In the genomic region with DNA sequence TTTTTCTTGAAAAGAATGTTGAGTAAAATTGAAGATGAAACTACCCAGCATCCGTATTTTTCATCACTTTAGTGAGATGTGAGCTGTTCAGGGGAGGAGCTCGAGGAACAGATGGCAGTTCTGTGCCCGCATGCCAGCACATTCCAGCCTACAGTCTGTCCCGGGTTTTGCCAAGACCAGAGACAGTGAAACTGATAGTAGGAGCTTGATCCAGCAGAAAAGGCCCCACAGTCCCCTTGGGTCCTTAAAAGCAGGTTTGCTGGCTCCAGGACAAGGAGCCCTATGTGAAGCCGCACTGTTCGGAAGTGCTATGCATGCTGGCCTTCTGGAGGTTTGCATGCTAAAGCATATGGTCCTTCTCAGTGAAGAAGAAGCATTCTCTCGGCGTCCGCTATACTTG, we compare ENCODE assay signal across 12 mouse cellular contexts.
DNase-seq lines count a peak whose midpoint lies in the region; ATAC-seq and TF ChIP-seq lines count a peak whose summit lies in the region.
"Had no signal": no experiment of that assay in that cellular context is flagged by ENCODE, and none has a peak within 500 bp of the region (broad histone marks: within the 10 kb centered on the region; RNA-seq: fewer than 3 reads in every experiment).

No protein-coding gene starts in this region.

- DNase-seq in forebrain, embryonic 14.5 days (ENCODE audit: low spot score): peak; percentile 77
- no peak for DNase-seq in forebrain, embryonic 11.5 days (ENCODE audit: low spot score)
- DNase-seq in cerebellum, adult 9-11 months: peak; percentile 97
- peak; percentile 74 to 86 for DNase-seq in layer of hippocampus, adult 2 months (ENCODE audit: low spot score in 2 of 2)
- no peak for DNase-seq in liver, embryonic 11.5 days (ENCODE audit: low spot score)
- no peak for DNase-seq in ovary, adult 18-20 months (ENCODE audit: low spot score)
- DNase-seq: heart, postnatal 36 days; liver, embryonic 13.5 days had no signal

- no peak overlapping the region for H3K9ac ChIP-seq in forebrain, embryonic 14.5 days (ENCODE audit: low read length)
- H3K9ac ChIP-seq in forebrain, embryonic 11.5 days (ENCODE audit: low read length): no peak overlapping the region
- H3K9ac ChIP-seq in neural tube, embryonic 15.5 days (replicated peaks): no peak overlapping the region
- no peak overlapping the region for H3K9ac ChIP-seq in heart, embryonic 11.5 days (ENCODE audit: low read depth, low read length)
- no peak overlapping the region for H3K9ac ChIP-seq in liver, embryonic 11.5 days (ENCODE audit: low read depth, low read length)
- H3K9ac ChIP-seq: embryonic facial prominence, embryonic 15.5 days; liver, embryonic 13.5 days; stomach, embryonic 15.5 days had no signal

- no peaks in the 10 kb centered on the region for H3K4me1 ChIP-seq in forebrain, embryonic 14.5 days (ENCODE audit: control insufficient read depth, insufficient read depth, low read length)
- H3K4me1 ChIP-seq in forebrain, embryonic 11.5 days (replicated peaks; ENCODE audit: control insufficient read depth, insufficient read depth, low read length): no peaks in the 10 kb centered on the region
- no peaks in the 10 kb centered on the region for H3K4me1 ChIP-seq in neural tube, embryonic 15.5 days
- H3K4me1 ChIP-seq in heart, embryonic 11.5 days (ENCODE audit: control insufficient read depth, insufficient read depth, low read length): no peaks in the 10 kb centered on the region
- H3K4me1 ChIP-seq in liver, embryonic 11.5 days (replicated peaks; ENCODE audit: control insufficient read depth, insufficient read depth, low read length): no peaks in the 10 kb centered on the region
- H3K4me1 ChIP-seq: embryonic facial prominence, embryonic 15.5 days; liver, embryonic 13.5 days; stomach, embryonic 15.5 days had no signal

- no peak overlapping the region for H3K4me2 ChIP-seq in forebrain, embryonic 14.5 days (ENCODE audit: low read length)
- H3K4me2 ChIP-seq in forebrain, embryonic 11.5 days (ENCODE audit: low read depth, low read length, severe bottlenecking): no peak overlapping the region
- H3K4me2 ChIP-seq in neural tube, embryonic 15.5 days: no peak overlapping the region
- no peak overlapping the region for H3K4me2 ChIP-seq in heart, embryonic 11.5 days
- no peak overlapping the region for H3K4me2 ChIP-seq in liver, embryonic 11.5 days
- H3K4me2 ChIP-seq: embryonic facial prominence, embryonic 15.5 days; liver, embryonic 13.5 days; stomach, embryonic 15.5 days had no signal

- peak; percentile 89 for ATAC-seq in forebrain, embryonic 14.5 days
- ATAC-seq in forebrain, embryonic 11.5 days (replicated peaks; ENCODE audit: low FRiP score): no peak
- peak; percentile 47; the same call in 1 of the 2 replicates for ATAC-seq in neural tube, embryonic 15.5 days (ENCODE audit: low FRiP score)
- no peak for ATAC-seq in heart, embryonic 11.5 days (replicated peaks; ENCODE audit: insufficient number of reproducible peaks, low FRiP score, low TSS enrichment)
- ATAC-seq in liver, embryonic 11.5 days (replicated peaks; ENCODE audit: low FRiP score): no peak

- no peaks in the 10 kb centered on the region for H3K9me3 ChIP-seq in forebrain, embryonic 14.5 days (replicated peaks; ENCODE audit: control insufficient read depth, low read length)
- no peaks in the 10 kb centered on the region for H3K9me3 ChIP-seq in forebrain, embryonic 11.5 days (ENCODE audit: control insufficient read depth, low read length)
- H3K9me3 ChIP-seq in neural tube, embryonic 15.5 days (replicated peaks): no peaks in the 10 kb centered on the region
- no peaks in the 10 kb centered on the region for H3K9me3 ChIP-seq in heart, embryonic 11.5 days (replicated peaks; ENCODE audit: control insufficient read depth, low read length)
- H3K9me3 ChIP-seq in liver, embryonic 11.5 days (ENCODE audit: control insufficient read depth, low read length): no peaks in the 10 kb centered on the region
- H3K9me3 ChIP-seq: embryonic facial prominence, embryonic 15.5 days; liver, embryonic 13.5 days; stomach, embryonic 15.5 days had no signal

- H3K27ac ChIP-seq in forebrain, embryonic 14.5 days (ENCODE audit: low read depth, low read length): no peak overlapping the region
- H3K27ac ChIP-seq in forebrain, embryonic 11.5 days (ENCODE audit: low read depth, low read length): no peak overlapping the region
- peak overlapping the region; percentile 84 for H3K27ac ChIP-seq in layer of hippocampus, adult 2 months
- H3K27ac ChIP-seq in neural tube, embryonic 15.5 days (replicated peaks): no peak overlapping the region
- H3K27ac ChIP-seq in heart, embryonic 11.5 days (ENCODE audit: low read depth, low read length): no peak overlapping the region
- no peak overlapping the region for H3K27ac ChIP-seq in liver, embryonic 11.5 days (ENCODE audit: low read depth, low read length)
- H3K27ac ChIP-seq: embryonic facial prominence, embryonic 15.5 days; liver, embryonic 13.5 days; stomach, embryonic 15.5 days had no signal

- 73% methylated on average over 9 of the region's 9 CpGs for WGBS in forebrain, embryonic 14.5 days
- 92% methylated on average over 9 of the region's 9 CpGs for WGBS in forebrain, embryonic 11.5 days
- WGBS in neural tube, embryonic 15.5 days: 78% methylated on average over 9 of the region's 9 CpGs
- 72% methylated on average over 9 of the region's 9 CpGs for WGBS in heart, embryonic 11.5 days (ENCODE audit: insufficient replicate concordance)
- 88% methylated on average over 9 of the region's 9 CpGs for WGBS in liver, embryonic 11.5 days

- no peaks in the 10 kb centered on the region for H3K36me3 ChIP-seq in forebrain, embryonic 14.5 days (ENCODE audit: control insufficient read depth, insufficient read depth, low read length)
- H3K36me3 ChIP-seq in forebrain, embryonic 11.5 days (ENCODE audit: control insufficient read depth, insufficient read depth, low read length): no peaks in the 10 kb centered on the region
- no peaks in the 10 kb centered on the region for H3K36me3 ChIP-seq in neural tube, embryonic 15.5 days
- no peaks in the 10 kb centered on the region for H3K36me3 ChIP-seq in heart, embryonic 11.5 days (ENCODE audit: control insufficient read depth, insufficient read depth, low read length)
- no peaks in the 10 kb centered on the region for H3K36me3 ChIP-seq in liver, embryonic 11.5 days (ENCODE audit: control insufficient read depth, insufficient read depth, low read length)
- H3K36me3 ChIP-seq: embryonic facial prominence, embryonic 15.5 days; liver, embryonic 13.5 days; stomach, embryonic 15.5 days had no signal

- H3K4me3 ChIP-seq in forebrain, embryonic 14.5 days (ENCODE audit: low read depth, low read length): no peak overlapping the region
- H3K4me3 ChIP-seq in forebrain, embryonic 11.5 days (ENCODE audit: low read depth, low read length): no peak overlapping the region
- peak overlapping the region; percentile 36 for H3K4me3 ChIP-seq in layer of hippocampus, adult 2 months
- no peak overlapping the region for H3K4me3 ChIP-seq in neural tube, embryonic 15.5 days (replicated peaks)
- no peak overlapping the region for H3K4me3 ChIP-seq in heart, embryonic 11.5 days (ENCODE audit: low read depth, low read length)
- no peak overlapping the region for H3K4me3 ChIP-seq in liver, embryonic 11.5 days (ENCODE audit: low read depth, low read length)
- H3K4me3 ChIP-seq: embryonic facial prominence, embryonic 15.5 days; liver, embryonic 13.5 days; stomach, embryonic 15.5 days had no signal

- TF ChIP-seq CTCF in layer of hippocampus, adult 2 months (conservative IDR thresholded peaks at IDR 0.05): no peak

- H3K27me3 ChIP-seq in forebrain, embryonic 14.5 days (replicated peaks; ENCODE audit: control insufficient read depth, insufficient read depth, low read length): no peaks in the 10 kb centered on the region
- H3K27me3 ChIP-seq in forebrain, embryonic 11.5 days (ENCODE audit: control insufficient read depth, insufficient read depth, low read length): no peaks in the 10 kb centered on the region
- H3K27me3 ChIP-seq in neural tube, embryonic 15.5 days (replicated peaks): no peaks in the 10 kb centered on the region
- no peaks in the 10 kb centered on the region for H3K27me3 ChIP-seq in heart, embryonic 11.5 days (ENCODE audit: control insufficient read depth, insufficient read depth, low read length)
- H3K27me3 ChIP-seq in liver, embryonic 11.5 days (replicated peaks; ENCODE audit: control insufficient read depth, insufficient read depth, low read length): no peaks in the 10 kb centered on the region
- H3K27me3 ChIP-seq: embryonic facial prominence, embryonic 15.5 days; liver, embryonic 13.5 days; stomach, embryonic 15.5 days had no signal

Comparison
In these comparisons a context has a peak if more than half of its experiments do, and no peak if none do; other contexts are left out.
1. ATAC-seq: peak in forebrain, embryonic 14.5 days (single experiment) and neural tube, embryonic 15.5 days (single experiment); none in forebrain, embryonic 11.5 days (single experiment), heart, embryonic 11.5 days (single experiment) and liver, embryonic 11.5 days (single experiment).
2. DNase-seq: peak in forebrain, embryonic 14.5 days (single experiment), cerebellum, adult 9-11 months (single experiment) and layer of hippocampus, adult 2 months (2 of 2); none in forebrain, embryonic 11.5 days (single experiment), liver, embryonic 11.5 days (single experiment) and ovary, adult 18-20 months (single experiment).